Comparison of ENCODE assay signal across 8 mouse cellular contexts in genomic region chr19:45812115-45812514, GRCm38 (mm10). TPM values are rescaled to one million over a fixed set of nuclear protein-coding genes. Genes with fewer than 3 reads are reported as not detected.
DNase-seq lines count a peak whose midpoint lies in the region; ATAC-seq and TF ChIP-seq lines count a peak whose summit lies in the region.

No protein-coding gene starts in this region.

- no peaks in the 10 kb centered on the region for H3K27me3 ChIP-seq in forebrain, embryonic 15.5 days
- no peaks in the 10 kb centered on the region for H3K27me3 ChIP-seq in kidney, adult 2 months (replicated peaks; ENCODE audit: control insufficient read depth, insufficient read depth, low read length)
- no peaks in the 10 kb centered on the region for H3K27me3 ChIP-seq in lung, embryonic 16.5 days (ENCODE audit: control insufficient read depth, insufficient read depth, low read depth, low read length)

- no peak overlapping the region for H3K27ac ChIP-seq in forebrain, embryonic 15.5 days (replicated peaks)
- no peak overlapping the region for H3K27ac ChIP-seq in kidney, adult 2 months (ENCODE audit: insufficient read depth, low read depth, low read length)
- H3K27ac ChIP-seq in lung, embryonic 16.5 days (ENCODE audit: low read length): no peak overlapping the region
- H3K27ac ChIP-seq in olfactory bulb, adult 2 months (ENCODE audit: insufficient read depth, low read depth, low read length): no peak overlapping the region

- H3K36me3 ChIP-seq in forebrain, embryonic 15.5 days: no peaks in the 10 kb centered on the region
- H3K36me3 ChIP-seq in kidney, adult 2 months (ENCODE audit: control insufficient read depth, insufficient read depth, low read length): no peaks in the 10 kb centered on the region
- H3K36me3 ChIP-seq in lung, embryonic 16.5 days (ENCODE audit: control insufficient read depth, insufficient read depth, low read length): no peaks in the 10 kb centered on the region

- ATAC-seq in cerebellum, adult (ENCODE audit: insufficient number of reproducible peaks, low FRiP score, low TSS enrichment): no peak
- ATAC-seq in forebrain, embryonic 15.5 days (replicated peaks): peak; percentile 28; the same call in 1 of the 2 replicates
- peak; percentile 13; the same call in 1 of the 2 replicates for ATAC-seq in lung, embryonic 16.5 days (ENCODE audit: low read depth)

- H3K9ac ChIP-seq in forebrain, embryonic 15.5 days (replicated peaks): peak overlapping the region; percentile 31; the same call in 1 of the 2 replicates
- no peak overlapping the region for H3K9ac ChIP-seq in lung, embryonic 16.5 days (ENCODE audit: low read length)

- H3K4me1 ChIP-seq in forebrain, embryonic 15.5 days: peaks cover 42% of the 10 kb centered on the region
- H3K4me1 ChIP-seq in kidney, adult 2 months (ENCODE audit: control insufficient read depth, insufficient read depth, low read length): peaks cover 8% of the 10 kb centered on the region; the same call in 1 of the 2 replicates
- H3K4me1 ChIP-seq in lung, embryonic 16.5 days (replicated peaks; ENCODE audit: control insufficient read depth, insufficient read depth, low read length): peaks cover 30% of the 10 kb centered on the region
- H3K4me1 ChIP-seq in olfactory bulb, adult 2 months (ENCODE audit: control insufficient read depth, insufficient read depth, low read length): peaks cover 20% of the 10 kb centered on the region

- WGBS in forebrain, embryonic 15.5 days: 2% methylated on average over 16 of the region's 16 CpGs
- WGBS in kidney, adult 2 months: 5% methylated on average over 16 of the region's 16 CpGs
- 3% methylated on average over 16 of the region's 16 CpGs for WGBS in lung, embryonic 16.5 days
- 10% methylated on average over 16 of the region's 16 CpGs for WGBS in olfactory bulb, adult 2 months

- peak; percentile 69 to 78 for DNase-seq in cerebellum, postnatal 10 days
- peak; percentile 83 to 84 for DNase-seq in adrenal gland, postnatal 36 days
- peak; percentile 77 for DNase-seq in kidney, adult 2 months
- DNase-seq in layer of hippocampus, adult 11-12 months (ENCODE audit: low spot score): no peak

- peak overlapping the region; percentile 47 for H3K4me2 ChIP-seq in forebrain, embryonic 15.5 days (replicated peaks)
- peak overlapping the region; percentile 56 for H3K4me2 ChIP-seq in lung, embryonic 16.5 days (ENCODE audit: low read depth, low read length)

- H3K9me3 ChIP-seq in forebrain, embryonic 15.5 days: no peaks in the 10 kb centered on the region
- H3K9me3 ChIP-seq in lung, embryonic 16.5 days (ENCODE audit: control insufficient read depth, low read length): no peaks in the 10 kb centered on the region

- TF ChIP-seq POLR2A in kidney, adult 2 months (IDR thresholded peaks at IDR 0.05; ENCODE audit: low read depth, low read length): no peak
- no peak for TF ChIP-seq POLR2A in olfactory bulb, adult 2 months (IDR thresholded peaks at IDR 0.05; ENCODE audit: insufficient read depth, low read depth, low read length)

- H3K4me3 ChIP-seq in forebrain, embryonic 15.5 days: peak overlapping the region; percentile 30
- peak overlapping the region; percentile 12; the same call in 1 of the 2 replicates for H3K4me3 ChIP-seq in kidney, adult 2 months (ENCODE audit: insufficient read depth, low read depth, low read length)
- peak overlapping the region; percentile 35 for H3K4me3 ChIP-seq in lung, embryonic 16.5 days (ENCODE audit: low read length)
- peak overlapping the region; percentile 3 for H3K4me3 ChIP-seq in olfactory bulb, adult 2 months (ENCODE audit: insufficient read depth, low read depth, low read length)

- TF ChIP-seq CTCF in kidney, adult 2 months (conservative IDR thresholded peaks at IDR 0.05; ENCODE audit: insufficient read depth, insufficient read length, low read depth, low read length): no peak
- TF ChIP-seq CTCF in olfactory bulb, adult 2 months (IDR thresholded peaks at IDR 0.05; ENCODE audit: insufficient read depth, low read depth, low read length): no peak

RNA-seq across cellular contexts. Expression of gene Kcnip2, which starts 3.7 kb away (rescaled TPM):
- under 1 TPM; 0.23 to 0.36 TPM for total RNA-seq in adrenal gland, postnatal 36 days (2021)
- polyA plus RNA-seq in forebrain, embryonic 15.5 days (2015; fragmentation: Nextera tagmentation; extraction: Ambion mirVana): 8.4 and 9.9 TPM in 2 replicates
- 9.2 and 9.4 TPM in 2 replicates for polyA plus RNA-seq in kidney, adult 2 months (2012; rRNA removed)
- 1.7 and 1.9 TPM in 2 replicates for polyA plus RNA-seq in lung, embryonic 16.5 days (2015; fragmentation: Nextera tagmentation; extraction: Ambion mirVana)
- polyA plus RNA-seq in olfactory bulb, adult 2 months (2012; ENCODE audit: insufficient read depth, insufficient read length, low replicate concordance, missing spikeins): not detected in 2 replicates

RNA-seq across cellular contexts. Expression of gene Mgea5, which starts 28.5 kb away (rescaled TPM):
- total RNA-seq in adrenal gland, postnatal 36 days (2021): 10 to 100 TPM; 58.5 to 67.4 TPM
- polyA plus RNA-seq in forebrain, embryonic 15.5 days (2015; fragmentation: Nextera tagmentation; extraction: Ambion mirVana): 93.6 and 94.5 TPM in 2 replicates
- polyA plus RNA-seq in kidney, adult 2 months (2012; rRNA removed): 22.6 and 27.3 TPM in 2 replicates
- 47.0 and 48.5 TPM in 2 replicates for polyA plus RNA-seq in lung, embryonic 16.5 days (2015; fragmentation: Nextera tagmentation; extraction: Ambion mirVana)
- 284 TPM in 1 of 2 replicates, not detected in the other for polyA plus RNA-seq in olfactory bulb, adult 2 months (2012; ENCODE audit: insufficient read depth, insufficient read length, low replicate concordance, missing spikeins)
